Mouse (Mus musculus) embryonic fibroblast, embryonic 13.5 days (primary cell): ENCODE results near the gene Ccm2. TPM values are rescaled to one million over a fixed set of nuclear protein-coding genes. Genes with fewer than 3 reads are reported as not detected.

Experiments used
- H3K27ac ChIP-seq: 2 replicates; pipeline ENCODE4 v1.5.1; 2012; ENCODE audit warnings: low read length, control low read depth, inconsistent platforms; ENCODE audit not compliant: insufficient read depth
- H3K4me1 ChIP-seq: 2 replicates; pipeline ENCODE4 v1.6.1; 2011; ENCODE audit warnings: low read length; ENCODE audit not compliant: control insufficient read depth, insufficient read depth
- H3K4me3 ChIP-seq: 2 replicates; pipeline ENCODE4 v1.5.1; 2011; ENCODE audit warnings: mild to moderate bottlenecking, control low read depth, low read length; ENCODE audit not compliant: insufficient read depth
- CTCF ChIP-seq: IDR thresholded peaks from 2 replicates; pipeline ENCODE4 v1.5.1; 2011; ENCODE audit warnings: mild to moderate bottlenecking, control low read depth, low read length, moderate library complexity, borderline replicate concordance; ENCODE audit not compliant: insufficient read depth
- POLR2A ChIP-seq: IDR thresholded peaks from 2 replicates; pipeline ENCODE4 v1.6.1; 2011; ENCODE audit warnings: low read depth, mild to moderate bottlenecking, control low read depth, low read length, moderate library complexity
- polyA plus RNA-seq: library from polyadenylated mRNA; stranded (reverse); fragments of >200 nt; gene quantifications from 2 replicates; pipeline ENCODE4 v1.2.4, GENCODE M21; 2011; ENCODE audit warnings: low read depth; ENCODE audit not compliant: missing spikeins, insufficient read length

Ccm2 gene
- polyA plus RNA-seq, 1 experiment = 90.2 TPM

DNA sequence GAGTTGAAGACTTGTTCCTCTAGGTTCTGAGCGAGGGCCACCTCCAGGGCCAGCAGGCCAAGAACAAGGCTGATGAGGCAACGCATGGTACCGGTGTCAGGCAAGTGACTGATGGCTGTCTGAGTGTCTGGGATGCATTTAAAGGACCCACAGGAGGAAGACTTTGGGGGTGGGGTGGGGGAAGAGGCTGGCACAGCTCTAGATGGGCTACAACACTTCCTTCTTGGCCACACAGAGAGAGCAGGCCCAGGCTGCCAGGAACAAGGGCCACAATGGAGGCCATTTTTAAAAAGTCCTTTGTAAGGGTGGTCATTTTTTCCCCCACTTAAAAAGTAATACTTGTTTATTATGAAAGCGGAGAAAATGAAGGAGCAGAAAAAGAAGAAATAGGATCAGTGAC lies 91.8 kb downstream of the Ccm2 start, which contains the start of gene Wap:
Wap (minus strand) TSS at position 101 of the 400 bp plus-strand sequence.
- Histone ChIP-seq H3K4me1 (no peaks in the 10 kb centered on the region), H3K27ac (no peak within 1 kb of the TSS), H3K4me3 (no peak within 1 kb of the TSS)
- no peak for TF ChIP-seq CTCF
- TF ChIP-seq POLR2A = no peak

DNA sequence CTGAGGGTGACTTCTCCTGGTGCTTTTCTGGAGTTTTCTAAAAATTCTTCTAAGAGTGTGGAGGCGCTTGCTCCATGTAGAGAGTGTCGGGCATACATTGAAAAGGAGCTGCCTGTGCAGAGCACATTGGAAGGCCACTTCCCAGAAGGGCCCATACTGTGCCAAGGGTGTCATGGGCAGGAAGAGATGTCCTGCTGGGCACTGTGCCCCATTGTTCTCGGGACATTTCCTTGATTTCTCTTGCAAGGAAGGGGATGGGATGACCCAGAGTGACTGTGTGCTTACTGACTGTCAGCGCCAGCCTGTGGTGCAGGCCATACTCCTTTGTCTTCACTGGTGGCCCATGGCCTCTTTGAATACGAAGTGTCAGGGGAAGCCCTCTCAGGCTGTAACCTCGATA lies 92.4 kb downstream of the Ccm2 start:
- Histone ChIP-seq H3K4me3 (no peak overlapping the region), H3K4me1 (no peaks in the 10 kb centered on the region), H3K27ac (no peak overlapping the region)
- TF ChIP-seq CTCF (no peak), POLR2A (no peak)

DNA sequence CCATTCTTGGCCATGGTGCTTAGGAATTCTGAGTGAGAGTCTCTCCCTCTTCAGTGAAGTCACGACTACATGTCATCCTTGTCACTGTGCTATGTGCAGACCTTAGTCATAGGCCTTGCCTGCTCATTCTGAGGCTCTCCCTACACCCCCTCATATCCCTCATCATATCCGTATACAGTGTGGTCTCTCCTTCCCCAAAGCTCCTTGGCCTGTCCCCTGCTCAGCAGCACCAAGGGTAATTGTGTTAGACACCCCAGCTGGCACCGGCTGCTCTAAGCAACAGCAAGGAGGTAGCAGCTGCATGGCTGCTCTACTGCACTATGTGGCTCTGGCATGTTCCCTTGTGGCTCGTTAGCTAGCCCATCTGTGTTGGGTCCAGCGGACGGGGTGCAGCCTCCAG lies 97.9 kb downstream of the Ccm2 start:
- Histone ChIP-seq H3K4me3 (no peak overlapping the region), H3K27ac (no peak overlapping the region), H3K4me1 (no peaks in the 10 kb centered on the region)
- TF ChIP-seq POLR2A (no peak), CTCF (no peak)

Other genes starting within 250 kb of the Ccm2 start
- gene Zmiz2, start 157.8 kb upstream of the Ccm2 start, polyA plus RNA-seq = 18.5 and 22.0 TPM in 2 replicates
- 2,412 and 2,425 TPM in 2 replicates for gene Ppia, start 131.4 kb upstream of the Ccm2 start, polyA plus RNA-seq
- gene H2afv, start 102.4 kb upstream of the Ccm2 start, polyA plus RNA-seq = 55.9 and 74.5 TPM in 2 replicates
- gene Purb, start 71.0 kb upstream of the Ccm2 start, polyA plus RNA-seq = 38.7 and 43.2 TPM in 2 replicates
- 0.11 TPM in 1 of 2 replicates, not detected in the other for gene Myo1g, start 25.9 kb upstream of the Ccm2 start, polyA plus RNA-seq
- gene Nacad, start 59.2 kb downstream of the Ccm2 start, polyA plus RNA-seq = 6.7 and 7.0 TPM in 2 replicates
- gene Tbrg4, start 79.2 kb downstream of the Ccm2 start, polyA plus RNA-seq = 41.4 and 42.8 TPM in 2 replicates
- not detected in 2 replicates for gene Wap, start 91.8 kb downstream of the Ccm2 start, polyA plus RNA-seq
- gene Ramp3, start 111.6 kb downstream of the Ccm2 start, polyA plus RNA-seq = 6.7 and 14.5 TPM in 2 replicates